Mouse (Mus musculus) liver, postnatal 0 days (tissue): ENCODE measurements at regions not wholly inside any gene's neighbourhood (a gene's known extent, or its start where the extent isn't known, plus 50 kb on each side); places are given as distances from the start of the nearest gene placed in this dataset.

Experiments
- ATAC-seq: fragments of 200-750 bp; cut with Nextera tagmentation; 2 replicates; pipeline ENCODE4 v1.8.0; 2017; ENCODE audit warnings: mild to moderate bottlenecking, moderate library complexity
- DNase-seq: peaks from one replicate; pipeline ENCODE4 v3.0.0-alpha.2; 2016
- H3K27ac ChIP-seq: fragments of 300-500 bp; sonication (generic); 2 replicates; pipeline ENCODE4 v1.5.1; 2014; ENCODE audit warnings: antibody characterized with exemption, moderate library complexity, mild to moderate bottlenecking, low read depth
- H3K27me3 ChIP-seq: fragments of 300-500 bp; sonication (generic); 2 replicates; pipeline ENCODE4 v1.6.1; 2014; ENCODE audit warnings: low read length, control low read depth, mixed read lengths; ENCODE audit not compliant: insufficient read depth
- H3K36me3 ChIP-seq: fragments of 300-500 bp; sonication (generic); replicated peaks from 2 replicates; pipeline ENCODE4 v1.6.1; 2014; ENCODE audit warnings: mild to moderate bottlenecking, control low read depth, low read length, moderate library complexity, mixed read lengths; ENCODE audit not compliant: insufficient read depth
- H3K4me1 ChIP-seq: fragments of 300-500 bp; sonication (generic); 2 replicates; pipeline ENCODE4 v1.6.1; 2014; ENCODE audit warnings: antibody characterized with exemption, mild to moderate bottlenecking, control low read depth; ENCODE audit not compliant: insufficient read depth
- H3K4me2 ChIP-seq: fragments of 300-500 bp; sonication (generic); 2 replicates; pipeline ENCODE4 v1.6.1; 2014; ENCODE audit warnings: low read depth, mild to moderate bottlenecking, low read length, moderate library complexity, mixed read lengths
- H3K4me3 ChIP-seq: fragments of 300-500 bp; sonication (generic); 2 replicates; pipeline ENCODE4 v1.5.1; 2014; ENCODE audit warnings: low read depth, low read length
- H3K9ac ChIP-seq: fragments of 300-500 bp; sonication (generic); replicated peaks from 2 replicates; pipeline ENCODE4 v1.6.1; 2014; ENCODE audit warnings: mild to moderate bottlenecking, moderate library complexity
- H3K9me3 ChIP-seq: fragments of 300-500 bp; sonication (generic); 2 replicates; pipeline ENCODE4 v1.6.1; 2016; ENCODE audit warnings: mild to moderate bottlenecking, control low read depth, low read length, mixed read lengths
- CTCF ChIP-seq: sonication (generic); IDR thresholded peaks from 2 replicates; pipeline ENCODE4 v1.5.1; 2016; ENCODE audit warnings: antibody characterized with exemption, low read depth
- EP300 ChIP-seq: IDR thresholded peaks from 2 replicates; pipeline ENCODE4 v1.6.1; 2016; ENCODE audit warnings: antibody characterized with exemption, low read depth, mild to moderate bottlenecking
- WGBS: fragments of 180-500 bp; shearing (Covaris S2); extraction: QIAGEN DNeasy Blood & Tissue Kit; methylation state at CpG from one replicate; pipeline ENCODE4 v1.1.7; 2014; ENCODE audit not compliant: insufficient replicate concordance; 5-methylcytosine and 5-hydroxymethylcytosine counted together

DNA sequence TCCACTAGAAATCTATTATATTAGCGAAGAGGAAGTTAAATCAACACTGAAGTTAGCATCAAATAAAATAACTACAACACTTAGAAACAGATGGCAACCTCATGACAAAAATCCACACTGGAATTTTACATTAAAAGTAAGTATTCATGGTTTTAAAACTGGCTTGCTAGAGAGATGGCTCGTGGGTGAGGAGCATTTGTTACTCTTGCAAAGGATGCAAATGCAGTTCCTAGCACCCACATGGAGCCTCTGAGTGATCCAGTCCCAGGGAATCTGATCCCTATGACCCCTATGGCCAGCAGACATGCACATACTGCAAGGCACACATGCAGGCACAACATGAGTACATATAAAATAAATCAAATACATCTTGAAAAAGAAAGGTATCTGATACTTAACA is 164.3 kb downstream of the Dnajb9 start:
- no peaks in the 10 kb centered on the region for H3K9me3 ChIP-seq
- no peaks in the 10 kb centered on the region for H3K27me3 ChIP-seq
- no peak overlapping the region for H3K4me2 ChIP-seq
- ATAC-seq (no peak), DNase-seq (no peak)
- H3K27ac ChIP-seq, result no peak overlapping the region
- no peaks in the 10 kb centered on the region for H3K4me1 ChIP-seq
- H3K9ac ChIP-seq, result no peak overlapping the region
- TF ChIP-seq EP300 (no peak), CTCF (no peak)
- H3K4me3 ChIP-seq, result no peak overlapping the region
- H3K36me3 ChIP-seq, result no peaks in the 10 kb centered on the region
- 50% methylated on average over 2 of the region's 2 CpGs for WGBS

DNA sequence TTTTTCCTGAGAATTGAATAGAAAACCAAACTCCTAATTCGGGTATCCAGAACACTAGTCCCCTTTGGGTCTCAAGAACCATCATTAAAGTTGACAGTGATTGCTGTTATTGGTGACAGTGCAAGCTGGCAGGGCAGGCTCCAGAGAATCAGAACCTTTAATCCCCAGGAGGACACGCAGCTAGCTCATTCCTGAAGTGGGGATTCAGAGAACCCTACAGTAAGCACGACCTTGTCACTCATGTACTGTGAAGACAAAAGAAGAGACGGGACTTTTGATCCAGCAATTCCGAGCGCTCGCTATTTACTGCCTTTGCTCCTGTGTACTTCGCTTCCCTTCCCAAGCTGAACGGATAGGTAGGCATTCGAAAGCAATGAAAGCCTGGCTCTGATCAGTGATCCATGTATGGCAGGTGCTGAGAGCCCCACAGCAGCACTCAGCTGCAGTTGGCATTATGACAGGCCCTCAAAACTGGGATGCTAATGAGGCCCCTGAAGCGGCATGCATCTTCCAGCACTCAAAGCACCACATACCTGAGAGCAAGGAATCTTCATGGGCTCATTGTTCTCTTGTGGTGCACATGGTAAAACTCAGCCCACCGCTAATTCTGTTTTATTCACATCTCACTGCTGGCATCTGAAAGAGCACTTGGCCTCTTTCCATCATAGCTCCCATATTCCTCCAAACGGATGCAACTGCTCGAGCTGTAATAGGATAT is 165.6 kb downstream of the Dnajb9 start:
- WGBS, result 77% methylated on average over 14 of the region's 14 CpGs
- DNase-seq (no peak), ATAC-seq (no peak)
- H3K4me3 ChIP-seq, result no peak overlapping the region
- H3K27me3 ChIP-seq, result no peaks in the 10 kb centered on the region
- no peak overlapping the region for H3K27ac ChIP-seq
- TF ChIP-seq CTCF, result no peak
- TF ChIP-seq EP300, result no peak
- no peaks in the 10 kb centered on the region for H3K36me3 ChIP-seq
- H3K4me1 ChIP-seq, result no peaks in the 10 kb centered on the region
- no peaks in the 10 kb centered on the region for H3K9me3 ChIP-seq
- no peak overlapping the region for H3K9ac ChIP-seq
- no peak overlapping the region for H3K4me2 ChIP-seq

GRCm38 (mm10) chr12:44006795-44007194 is 203.3 kb downstream of the Dnajb9 start:
- no peaks in the 10 kb centered on the region for H3K9me3 ChIP-seq
- H3K36me3 ChIP-seq, result no peaks in the 10 kb centered on the region
- TF ChIP-seq CTCF (no peak), EP300 (no peak)
- no peaks in the 10 kb centered on the region for H3K27me3 ChIP-seq
- H3K4me1 ChIP-seq, result no peaks in the 10 kb centered on the region
- no peak overlapping the region for H3K27ac ChIP-seq
- no peak for DNase-seq
- H3K4me2 ChIP-seq, result no peak overlapping the region
- WGBS, result 52% methylated on average over 2 of the region's 2 CpGs
- H3K9ac ChIP-seq, result no peak overlapping the region
- no peak for ATAC-seq
- no peak overlapping the region for H3K4me3 ChIP-seq

DNA sequence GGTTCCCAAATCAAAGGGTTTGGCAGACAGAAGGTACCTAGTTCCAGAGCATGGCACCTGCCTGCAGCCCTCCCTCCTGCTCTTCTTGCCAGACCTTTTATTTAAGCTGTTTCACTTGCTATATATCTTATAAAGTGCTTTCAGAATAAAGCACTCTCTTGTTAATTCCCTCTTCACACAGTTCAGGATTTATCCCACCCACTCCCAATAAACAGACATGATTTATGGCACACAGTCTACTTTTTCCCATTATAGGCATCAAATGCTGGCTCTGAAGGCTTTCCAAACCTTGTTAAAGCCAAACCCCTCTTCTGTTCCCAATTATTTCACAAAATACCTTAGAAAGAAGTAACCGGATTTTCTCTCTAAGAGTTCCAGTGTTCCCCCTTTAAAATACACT is 226.6 kb downstream of the Dnajb9 start:
- Histone ChIP-seq H3K27ac (no peak overlapping the region), H3K4me2 (no peak overlapping the region), H3K4me3 (no peak overlapping the region), H3K27me3 (no peaks in the 10 kb centered on the region), H3K36me3 (no peaks in the 10 kb centered on the region), H3K4me1 (no peaks in the 10 kb centered on the region), H3K9ac (no peak overlapping the region), H3K9me3 (no peaks in the 10 kb centered on the region)
- TF ChIP-seq EP300 (no peak), CTCF (no peak)
- ATAC-seq, result no peak
- no peak for DNase-seq
- 89% methylated on average over 1 of the region's 1 CpGs for WGBS

DNA sequence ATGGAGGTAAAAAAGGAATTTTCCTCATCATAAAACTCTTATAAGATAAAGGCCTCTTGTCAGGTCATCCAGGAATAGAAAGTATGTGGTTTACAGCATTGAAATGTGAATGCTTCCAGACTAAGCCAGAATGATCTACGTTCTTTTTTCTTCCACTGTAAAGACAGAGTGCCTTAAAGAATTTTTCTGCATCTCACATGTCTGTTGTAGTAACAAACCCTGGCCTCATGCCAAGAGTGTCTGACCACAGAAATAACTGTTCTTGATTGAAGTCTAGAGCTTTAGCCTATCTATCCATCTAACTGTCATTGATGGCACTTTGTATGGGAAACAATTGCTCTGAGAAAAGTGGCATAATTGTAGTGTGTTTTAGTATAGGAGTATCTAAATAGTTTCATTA is 246.2 kb downstream of the Dnajb9 start:
- DNase-seq (no peak), ATAC-seq (no peak)
- Histone ChIP-seq H3K9me3 (peaks cover 3% of the 10 kb centered on the region; the same call in 1 of the 2 replicates), H3K27ac (no peak overlapping the region), H3K9ac (no peak overlapping the region), H3K36me3 (no peaks in the 10 kb centered on the region), H3K4me3 (no peak overlapping the region), H3K4me2 (no peak overlapping the region), H3K4me1 (no peaks in the 10 kb centered on the region), H3K27me3 (no peaks in the 10 kb centered on the region)
- 62% methylated on average over 1 of the region's 1 CpGs for WGBS
- TF ChIP-seq CTCF (no peak), EP300 (no peak)

- TF ChIP-seq CTCF, result no peak
- TF ChIP-seq EP300, result no peak
- H3K27me3 ChIP-seq, result no peaks in the 10 kb centered on the region
- H3K4me3 ChIP-seq, result no peak overlapping the region
- H3K4me1 ChIP-seq, result no peaks in the 10 kb centered on the region
- no peak for ATAC-seq
- no peak overlapping the region for H3K27ac ChIP-seq
- H3K9ac ChIP-seq, result no peak overlapping the region
- no peaks in the 10 kb centered on the region for H3K36me3 ChIP-seq
- WGBS, result 70% methylated on average over 6 of the region's 6 CpGs
- H3K9me3 ChIP-seq, result peaks cover 3% of the 10 kb centered on the region; the same call in 1 of the 2 replicates
- no peak overlapping the region for H3K4me2 ChIP-seq
- no peak for DNase-seq
Measured at GRCm38 (mm10) chr12:43962551-43963120, 247.5 kb downstream of the Dnajb9 start.
